Mouse (Mus musculus): Measurements from ENCODE around the gene Slc6a14.

Gene Slc6a14

DNA sequence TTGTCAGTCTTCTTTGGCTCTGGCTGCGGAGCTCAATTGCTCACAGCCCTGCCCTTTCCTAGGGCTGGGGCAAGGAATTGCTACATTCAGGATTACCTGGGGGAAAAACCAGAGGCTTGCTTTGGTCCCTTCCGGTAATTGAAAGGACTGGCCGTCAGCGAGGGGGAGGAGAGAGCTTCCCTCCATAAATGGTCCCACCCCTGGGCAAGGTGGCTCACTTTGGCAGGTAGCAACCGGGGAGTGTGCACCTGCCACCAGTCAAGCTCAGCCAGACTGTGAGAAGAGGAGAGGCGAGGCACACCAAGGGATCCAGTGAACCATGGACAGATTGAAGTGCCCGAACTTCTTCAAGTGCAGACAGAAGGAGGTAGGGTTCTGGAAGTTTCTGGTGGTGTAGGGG, at the start of gene Slc6a14:
TSS of gene Slc6a14 (plus strand) at position 68 of the 400 bp plus-strand sequence.
- no peak for DNase-seq (ENCODE audit: extremely low read depth, low read depth)

DNA sequence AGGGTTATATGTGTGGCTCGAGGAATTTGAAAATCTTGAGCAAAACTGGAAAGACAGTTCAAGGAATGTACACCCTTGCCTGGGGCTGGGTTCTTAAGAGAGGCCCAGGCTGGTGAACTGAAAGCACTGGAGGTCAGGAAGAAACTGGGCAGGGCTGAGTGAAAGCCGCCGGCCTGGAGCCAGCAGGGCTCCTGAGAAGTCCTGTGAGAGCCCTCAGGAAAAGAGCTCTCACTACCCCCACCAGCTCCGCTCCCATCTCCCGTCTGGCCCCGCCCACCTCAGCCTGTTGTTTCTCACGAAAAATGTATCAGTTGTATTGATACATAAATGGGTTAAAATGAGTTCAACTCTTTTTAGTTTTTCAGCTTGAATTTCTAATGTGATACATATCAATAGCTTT, 43.8 kb upstream of the Slc6a14 start:
- DNase-seq (ENCODE audit: extremely low read depth, low read depth) = no peak

DNA sequence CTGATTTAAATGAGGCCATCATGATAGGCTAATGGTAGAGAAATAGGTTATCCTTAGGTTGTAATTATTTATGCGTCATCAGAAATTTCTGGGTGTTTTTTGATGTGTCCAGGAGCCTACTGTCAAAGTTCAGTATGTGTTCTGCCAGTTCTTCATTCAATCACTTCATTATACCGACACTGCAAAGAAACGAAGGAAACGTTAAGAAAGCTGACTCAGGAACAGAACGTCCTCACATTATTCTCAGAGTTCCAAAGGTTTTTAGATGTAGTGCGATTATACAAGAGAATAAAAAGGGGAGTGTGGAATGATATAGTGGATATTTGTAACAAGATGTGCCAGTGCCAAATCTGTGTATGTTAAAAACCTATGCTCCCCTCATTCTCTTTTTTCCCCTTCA, 19.5 kb upstream of the Slc6a14 start:
- no peak for DNase-seq (ENCODE audit: extremely low read depth, low read depth)

DNA sequence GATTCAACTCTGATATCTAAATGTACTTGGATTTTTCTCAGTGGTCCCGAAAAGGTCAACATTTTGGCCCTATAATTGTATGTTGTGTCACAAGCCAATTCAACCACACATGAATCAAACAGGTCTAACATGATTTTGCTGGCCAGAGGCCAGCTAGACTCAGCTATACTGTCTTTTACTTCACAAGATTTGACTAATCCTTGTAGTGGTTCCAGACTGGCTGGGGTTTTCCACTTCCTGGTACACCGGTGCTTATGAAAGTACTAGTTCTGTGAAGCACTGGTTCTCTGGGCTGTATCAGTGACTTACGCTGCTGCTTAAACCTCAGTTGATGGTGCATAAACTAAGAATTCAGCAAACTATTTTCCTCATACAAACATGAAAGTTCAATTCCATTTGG, 19.0 kb upstream of the Slc6a14 start:
- DNase-seq (ENCODE audit: extremely low read depth, low read depth) = no peak

DNA sequence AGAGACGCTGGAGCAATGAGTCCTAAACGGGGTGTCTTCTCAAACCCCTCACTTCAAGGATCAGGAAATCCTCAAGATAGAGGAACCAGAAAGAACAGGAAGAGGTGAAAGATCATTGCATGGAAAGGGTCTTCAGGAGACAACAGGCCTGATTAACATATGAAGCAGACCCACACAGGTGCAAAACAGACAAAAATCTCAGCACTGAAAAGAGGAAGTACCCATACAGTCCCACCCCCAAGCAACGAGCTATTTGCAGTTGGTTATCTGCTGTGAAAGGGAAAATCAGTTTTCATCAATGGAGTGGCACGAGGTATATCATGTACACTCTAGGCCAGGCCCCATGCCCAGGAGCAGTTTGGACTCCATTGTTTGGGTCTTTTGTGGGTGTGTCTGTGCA, 13.1 kb upstream of the Slc6a14 start:
- no peak for DNase-seq (ENCODE audit: extremely low read depth, low read depth)

GRCm38 (mm10) chrX:21704470-21704869, 10.2 kb upstream of the Slc6a14 start:
- no peak for DNase-seq (ENCODE audit: extremely low read depth, low read depth)

DNA sequence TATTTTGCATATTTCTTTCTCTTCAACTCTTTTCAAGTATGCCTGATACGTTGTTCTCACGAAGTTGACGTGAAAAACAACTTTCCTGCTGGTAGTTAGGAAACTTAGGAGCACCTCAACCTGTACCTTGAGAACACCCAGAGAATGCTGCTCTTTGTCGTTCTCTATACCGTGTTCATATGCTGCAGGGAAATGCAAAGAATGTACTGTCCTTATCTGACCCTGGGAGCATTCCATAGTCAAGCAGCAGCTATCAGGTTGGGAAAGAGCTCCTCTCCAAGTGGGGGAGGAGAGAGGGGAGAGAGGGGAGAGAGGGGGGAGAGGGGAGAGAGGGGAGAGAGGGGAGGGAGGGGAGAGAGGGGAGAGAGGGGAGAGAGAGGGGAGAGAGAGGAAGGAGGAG, 597 bp downstream of the Slc6a14 start:
- DNase-seq (ENCODE audit: extremely low read depth, low read depth) = no peak

- DNase-seq (ENCODE audit: extremely low read depth, low read depth) = no peak
Observed at GRCm38 (mm10) chrX:21716885-21717284, 2.2 kb downstream of the Slc6a14 start.

DNA sequence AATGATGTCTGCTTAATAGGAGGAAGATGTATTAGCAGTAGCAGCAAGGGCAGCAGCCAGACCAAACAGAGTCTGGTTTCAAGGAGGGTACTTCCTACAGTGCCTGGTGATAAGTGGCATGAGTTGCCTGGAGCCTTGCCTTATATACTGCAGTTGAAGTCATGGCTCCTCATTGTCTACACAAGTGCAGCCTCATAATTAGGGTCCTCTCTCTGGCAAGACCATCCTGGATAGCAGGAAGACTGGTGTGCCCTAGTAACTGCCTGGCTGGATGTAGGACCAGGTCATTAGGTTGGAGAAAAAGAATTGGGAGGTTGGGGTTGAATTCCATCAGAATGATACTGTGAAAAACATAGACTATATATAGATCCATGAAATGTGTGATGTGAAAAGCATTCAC, 30.3 kb downstream of the Slc6a14 start, which contains the start of gene Gm28269:
TSS of gene Gm28269 (minus strand) at position 101 of the 400 bp plus-strand sequence.
- no peak for DNase-seq (ENCODE audit: extremely low read depth, low read depth)
